Mouse (Mus musculus) bone marrow macrophage, adult 2 months (primary cell): ENCODE results near the gene Wdr77. TPM values are rescaled to one million over a fixed set of nuclear protein-coding genes. Genes with fewer than 3 reads are reported as not detected.
"Not testable (repeated sequence)": the region's sequence is repeated elsewhere in the genome, so short reads cannot be mapped to it uniquely, and the experiment has no call there.

Source experiments
- H3K27ac ChIP-seq: 2 replicates; pipeline ENCODE4 v1.5.1; 2012; ENCODE audit warnings: low read depth, low read length; ENCODE audit not compliant: insufficient read depth
- H3K4me1 ChIP-seq: 2 replicates; pipeline ENCODE4 v1.6.1; 2012; ENCODE audit warnings: low read length; ENCODE audit not compliant: control insufficient read depth, insufficient read depth
- H3K4me3 ChIP-seq: 2 replicates; pipeline ENCODE4 v1.5.1; 2012; ENCODE audit warnings: mild to moderate bottlenecking, low read length, moderate library complexity; ENCODE audit not compliant: insufficient read depth
- CTCF ChIP-seq: IDR thresholded peaks from 2 replicates; pipeline ENCODE4 v1.5.1; 2012; ENCODE audit warnings: low read depth, mild to moderate bottlenecking, low read length, moderate library complexity
- POLR2A ChIP-seq: IDR thresholded peaks from 2 replicates; pipeline ENCODE4 v1.6.1; 2012; ENCODE audit warnings: mild to moderate bottlenecking, low read depth, low read length, borderline replicate concordance
- polyA plus RNA-seq: library from polyadenylated mRNA; stranded (reverse); fragments of >200 nt; gene quantifications from 2 replicates; pipeline ENCODE4 v1.2.4, GENCODE M21; 2012; ENCODE audit not compliant: missing spikeins, insufficient read depth, insufficient read length

Wdr77 gene
- polyA plus RNA-seq, 1 experiment: 16.3 TPM

DNA sequence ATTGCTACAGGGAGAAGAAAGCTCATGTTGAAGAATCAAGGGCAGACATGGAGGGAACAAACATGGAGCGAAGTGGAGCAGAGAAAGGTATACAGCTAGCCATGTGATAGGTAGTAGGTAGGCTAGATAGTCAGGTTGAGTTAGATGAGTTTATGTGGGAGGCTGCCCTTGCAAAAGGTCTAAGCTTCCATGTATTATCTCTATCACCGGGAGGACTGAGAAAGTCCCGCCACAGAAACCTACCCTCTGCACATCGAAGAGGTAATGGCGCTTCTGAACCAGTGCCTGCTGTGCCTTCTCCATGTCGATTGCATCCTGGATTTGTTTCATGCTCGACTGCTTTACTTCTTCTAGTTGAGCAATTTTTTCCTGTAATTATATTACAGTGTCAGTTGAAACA, 7.8 kb upstream of the Wdr77 start:
- Histone ChIP-seq H3K4me1 (peaks cover 10% of the 10 kb centered on the region), H3K27ac (no peak overlapping the region), H3K4me3 (no peak overlapping the region)
- no peak for TF ChIP-seq POLR2A
- TF ChIP-seq CTCF: no peak

- Histone ChIP-seq H3K4me1 (peaks cover 12% of the 10 kb centered on the region), H3K27ac (no peak overlapping the region), H3K4me3 (no peak overlapping the region)
- TF ChIP-seq POLR2A: no peak
Measured at GRCm38 (mm10) chr3:105957235-105957634, 1.9 kb upstream of the Wdr77 start.

DNA sequence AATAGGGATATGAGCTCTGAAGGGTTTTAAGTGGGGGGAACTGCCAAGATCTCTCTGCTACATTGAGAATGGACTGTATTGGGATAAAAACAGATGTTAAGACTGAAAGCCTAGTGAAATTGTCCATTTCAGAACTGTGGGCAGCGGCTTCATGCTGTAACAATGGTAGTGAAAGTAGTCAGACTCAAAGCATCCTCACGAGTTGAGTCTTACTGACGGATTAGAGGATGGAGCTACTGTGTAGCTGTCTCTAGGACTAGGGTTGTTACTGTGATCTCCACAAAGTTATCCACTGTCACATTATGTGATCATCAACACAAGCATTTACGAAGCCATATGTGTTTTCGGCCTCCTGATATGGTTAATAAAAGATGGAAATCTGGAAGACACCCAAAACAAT, 965 bp upstream of the Wdr77 start:
- TF ChIP-seq POLR2A (no peak), CTCF (no peak)
- Histone ChIP-seq H3K4me1 (peaks cover 12% of the 10 kb centered on the region), H3K27ac (no peak overlapping the region), H3K4me3 (peak overlapping the region; percentile 100)

DNA sequence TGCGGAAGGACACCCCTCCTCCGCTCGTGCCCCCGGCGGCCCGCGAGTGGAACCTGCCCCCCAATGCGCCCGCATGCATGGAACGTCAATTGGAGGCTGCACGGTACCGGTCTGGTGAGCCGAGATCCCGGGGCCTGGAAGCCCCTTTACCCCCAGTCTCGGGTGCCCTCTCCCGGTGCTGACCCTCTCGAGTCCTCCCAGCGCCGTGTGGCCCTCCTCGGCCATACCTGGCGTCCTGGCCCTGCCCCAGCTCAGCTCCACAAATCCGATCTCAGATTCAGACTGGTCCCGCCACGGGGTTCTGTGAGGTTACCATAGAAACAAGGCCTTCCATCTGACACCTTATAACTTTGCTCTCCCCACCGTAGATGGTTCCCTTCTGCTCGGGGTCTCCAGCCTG, 416 bp downstream of the Wdr77 start:
- H3K4me1 ChIP-seq: peaks cover 12% of the 10 kb centered on the region
- peak overlapping the region; percentile 98 for H3K4me3 ChIP-seq
- TF ChIP-seq POLR2A: no peak
- no peak for TF ChIP-seq CTCF
- peak overlapping the region; percentile 26 for H3K27ac ChIP-seq

DNA sequence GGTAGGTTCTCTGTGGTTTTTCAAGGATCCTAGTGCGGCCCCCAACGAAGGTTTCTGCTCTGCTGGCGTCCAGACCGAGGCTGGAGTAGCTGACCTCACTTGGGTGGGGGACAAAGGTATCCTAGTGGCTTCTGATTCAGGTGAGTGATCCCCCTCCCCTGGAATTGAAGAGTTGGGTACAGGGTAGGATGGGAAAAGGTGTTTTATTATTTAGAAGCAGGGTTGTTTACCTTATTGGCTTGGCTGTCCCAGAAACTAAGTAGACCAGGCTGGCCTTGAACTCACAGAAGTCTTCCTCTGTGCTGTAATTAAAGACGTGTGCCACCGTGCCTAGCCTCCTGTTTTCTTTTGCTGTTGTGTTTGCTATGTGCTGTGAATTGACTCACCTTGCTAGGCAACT, 830 bp downstream of the Wdr77 start, which contains the start of gene Atp5f1:
Gene Atp5f1, minus strand, starts transcription at position 101 of the 400 bp plus-strand sequence.
- Histone ChIP-seq H3K4me1 (peaks cover 12% of the 10 kb centered on the region), H3K27ac (peak within 1 kb of the TSS; percentile 89), H3K4me3 (peak within 1 kb of the TSS; percentile 100)
- TF ChIP-seq POLR2A (no peak), CTCF (no peak)

GRCm38 (mm10) chr3:105960700-105961099, 1.5 kb downstream of the Wdr77 start:
- Histone ChIP-seq H3K4me3 (peak overlapping the region; percentile 98; the same call in 1 of the 2 replicates), H3K27ac (no peak overlapping the region), H3K4me1 (peaks cover 12% of the 10 kb centered on the region)
- no peak for TF ChIP-seq CTCF
- no peak for TF ChIP-seq POLR2A

- peaks cover 13% of the 10 kb centered on the region for H3K4me1 ChIP-seq
- H3K4me3 ChIP-seq: no peak overlapping the region
- no peak overlapping the region for H3K27ac ChIP-seq
- TF ChIP-seq POLR2A: no peak
- TF ChIP-seq CTCF: no peak
Measured at GRCm38 (mm10) chr3:105971831-105972446, 12.8 kb downstream of the Wdr77 start.

- H3K4me1 ChIP-seq: peaks cover 13% of the 10 kb centered on the region
- TF ChIP-seq CTCF (no peak), POLR2A (no peak)
- no peak within 1 kb of the TSS for H3K27ac ChIP-seq
- no peak within 1 kb of the TSS for H3K4me3 ChIP-seq
Measured at GRCm38 (mm10) chr3:105973411-105973810, 14.2 kb downstream of the Wdr77 start, which contains the start of gene Ovgp1. Gene Ovgp1, plus strand, starts transcription at chr3:105973711.

DNA sequence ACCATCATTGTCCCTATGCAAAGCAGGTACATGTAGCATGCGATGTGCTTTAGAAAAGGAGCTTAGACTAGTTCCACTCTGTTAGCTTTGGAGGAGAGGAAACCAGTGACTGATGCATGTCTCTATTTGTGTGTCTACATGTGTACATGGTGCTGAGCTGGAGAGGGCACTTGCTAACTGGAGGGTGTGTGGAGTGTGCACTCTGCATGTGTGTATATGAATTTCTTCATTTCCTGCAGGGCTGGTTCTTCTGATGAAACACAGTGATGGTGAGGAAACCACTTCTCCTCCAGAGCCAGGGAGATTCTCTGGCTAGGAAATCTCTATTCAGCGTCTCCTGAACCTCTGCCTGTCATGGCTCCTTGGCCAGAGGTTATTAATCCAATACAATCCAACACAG, 15.0 kb downstream of the Wdr77 start:
- TF ChIP-seq POLR2A: no peak
- TF ChIP-seq CTCF: no peak
- Histone ChIP-seq H3K4me1 (peaks cover 13% of the 10 kb centered on the region), H3K27ac (no peak overlapping the region), H3K4me3 (no peak overlapping the region)

GRCm38 (mm10) chr3:105989611-105990010, 30.4 kb downstream of the Wdr77 start:
- not testable (repeated sequence) for H3K27ac ChIP-seq, H3K4me1 ChIP-seq, H3K4me3 ChIP-seq

- Histone ChIP-seq H3K27ac (no peak overlapping the region), H3K4me3 (no peak overlapping the region), H3K4me1 (no peaks in the 10 kb centered on the region)
- no peak for TF ChIP-seq CTCF
- no peak for TF ChIP-seq POLR2A
Measured at GRCm38 (mm10) chr3:105991653-105992283, 32.6 kb downstream of the Wdr77 start.
